Mouse (Mus musculus): ENCODE results near the gene Gm20388. TPM values are rescaled to one million over a fixed set of nuclear protein-coding genes. Genes with fewer than 3 reads are reported as not detected.

Gm20388 gene
- total RNA-seq, 2 experiments from 2014 or later: 6.8 to 7.8 TPM

DNA sequence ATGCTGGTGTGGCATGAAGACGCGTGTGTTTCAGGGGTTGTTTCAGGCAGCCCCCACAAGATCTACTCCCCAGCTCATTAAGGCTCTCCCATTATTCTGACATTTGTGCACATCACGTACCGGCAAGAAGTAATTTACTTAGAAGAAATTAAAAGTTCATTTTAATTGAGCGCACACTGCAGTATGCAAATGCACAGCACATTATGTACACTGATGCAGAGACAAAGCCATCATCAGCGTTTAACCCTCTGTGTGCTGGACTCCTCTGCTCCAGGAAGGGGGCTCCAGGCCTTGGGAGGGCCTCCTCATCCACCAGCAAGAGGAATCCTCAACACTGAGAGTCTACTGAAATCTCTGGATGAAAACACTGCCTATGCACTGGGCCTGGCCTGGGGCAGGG, 2827.2 kb downstream of the Gm20388 start:
- intact Hi-C loops (cut with DNase I): no loop called here
- no peak for DNase-seq

GRCm38 (mm10) chr8:122739102-122739725, 2828.6 kb downstream of the Gm20388 start:
- DNase-seq: no peak
- intact Hi-C loops (cut with DNase I): no loop called here

- intact Hi-C loops (cut with DNase I): no loop called here
- DNase-seq: no peak
These were observed 2831.8 kb downstream of the Gm20388 start for GRCm38 (mm10) chr8:122742471-122742870.

DNA sequence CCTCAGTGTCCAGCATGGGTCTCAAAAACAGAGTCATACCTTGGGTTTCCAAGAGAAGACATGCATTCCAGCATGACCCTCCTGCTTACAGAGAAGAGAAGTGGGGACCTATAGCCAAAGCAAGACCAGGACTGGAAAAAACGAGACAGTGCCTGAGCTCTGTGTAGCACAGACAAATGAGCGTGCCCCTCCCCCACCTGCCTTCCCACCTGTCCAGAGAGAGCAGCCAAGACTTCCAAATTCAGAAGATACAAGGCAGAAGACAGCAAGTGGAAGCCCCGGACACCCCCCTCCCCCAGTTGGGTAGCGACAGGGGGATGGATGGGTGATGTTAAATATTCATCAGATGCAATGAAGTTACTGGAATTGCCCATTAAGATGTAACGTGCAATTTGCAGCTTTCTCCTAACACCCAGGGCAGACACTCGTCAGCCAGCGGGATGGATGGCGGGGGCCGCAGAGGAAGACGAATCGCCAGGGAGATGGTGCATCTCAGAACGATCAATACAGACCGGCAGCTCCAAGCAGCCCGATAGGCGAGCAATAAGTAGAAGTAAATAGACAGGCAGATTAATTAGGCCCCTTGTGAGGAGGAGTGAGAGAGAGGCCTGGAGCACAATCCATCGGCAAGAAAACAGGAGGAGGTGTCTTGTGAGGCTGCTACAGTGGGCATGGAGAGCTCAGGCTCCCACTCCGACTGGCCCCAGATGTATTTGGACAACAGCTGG, 2834.5 kb downstream of the Gm20388 start:
- intact Hi-C loops (cut with DNase I): no loop called here
- DNase-seq: no peak

DNA sequence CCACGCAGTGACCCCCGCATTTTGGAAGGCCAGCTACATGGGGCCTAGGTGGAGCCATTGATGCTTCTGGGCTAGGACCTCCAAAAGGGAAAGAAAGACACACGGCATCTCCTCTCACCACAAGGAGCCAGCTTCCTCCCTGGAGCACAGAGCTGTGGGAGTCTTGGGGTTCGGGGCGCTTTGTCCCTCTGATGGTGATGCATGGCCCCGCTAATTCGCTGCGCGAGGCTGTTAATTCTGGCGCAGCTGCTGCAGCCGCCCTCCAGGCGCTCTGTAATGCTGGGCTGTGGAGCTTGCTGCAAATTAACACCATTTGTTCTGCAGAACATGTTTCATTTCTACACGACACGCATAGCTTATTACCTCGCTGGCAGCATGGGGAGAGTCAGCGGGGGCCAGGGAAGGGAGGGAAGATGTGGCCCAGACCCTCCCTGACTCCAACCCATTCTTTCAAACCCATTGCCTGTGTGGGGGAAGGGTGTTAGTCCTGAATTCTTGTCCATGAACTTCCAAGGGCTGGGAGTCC, 2835.2 kb downstream of the Gm20388 start:
- intact Hi-C loops (cut with DNase I): no loop called here
- no peak for DNase-seq

DNA sequence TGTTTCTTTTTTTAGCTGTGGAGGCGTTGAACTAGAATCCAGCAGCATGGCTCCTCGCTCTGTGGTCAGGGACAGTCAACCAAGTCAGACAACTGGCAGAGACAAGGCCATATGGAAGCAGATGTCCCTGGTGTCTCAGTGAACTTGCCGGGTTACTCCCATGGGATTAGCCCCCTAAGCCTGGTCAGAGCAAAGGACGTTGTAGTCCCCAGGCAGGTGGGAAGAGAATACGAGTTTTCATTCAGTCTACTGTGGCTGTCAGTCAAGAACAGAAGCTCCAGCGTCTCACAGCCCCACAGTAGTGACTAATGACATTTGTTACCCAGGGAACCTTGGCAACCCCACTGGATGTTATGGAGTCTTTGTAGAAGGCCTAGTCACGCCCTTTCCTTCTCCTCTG, 2835.8 kb downstream of the Gm20388 start:
- intact Hi-C loops (cut with DNase I): no loop called here
- no peak for DNase-seq

DNA sequence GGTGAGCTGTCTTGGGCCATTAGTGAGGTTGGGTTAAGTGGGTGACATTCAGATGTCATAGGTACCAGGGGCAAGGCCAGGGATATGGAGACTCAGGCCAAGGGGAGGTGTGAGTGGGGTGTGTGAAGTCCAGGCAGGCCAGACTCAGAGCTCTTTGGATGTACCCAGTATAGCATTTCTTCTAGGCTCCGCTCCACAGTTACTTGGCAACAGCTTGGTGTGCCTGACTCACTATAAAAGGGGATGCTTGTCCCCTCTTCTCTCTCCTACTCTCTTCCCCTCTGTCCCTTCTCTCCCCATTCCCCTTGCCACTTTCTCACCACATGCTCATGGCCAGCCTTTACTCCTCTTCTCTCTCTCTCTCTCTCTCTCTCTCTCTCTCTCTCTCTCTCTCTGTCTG, 2837.2 kb downstream of the Gm20388 start:
- DNase-seq: no peak
- intact Hi-C loops (cut with DNase I): no loop called here

- intact Hi-C loops (cut with DNase I): no loop called here
- no peak for DNase-seq
These were observed 2838.8 kb downstream of the Gm20388 start for GRCm38 (mm10) chr8:122749333-122749958.

GRCm38 (mm10) chr8:122751342-122751741, 2840.7 kb downstream of the Gm20388 start:
- intact Hi-C loops (cut with DNase I): no loop called here
- no peak for DNase-seq

DNA sequence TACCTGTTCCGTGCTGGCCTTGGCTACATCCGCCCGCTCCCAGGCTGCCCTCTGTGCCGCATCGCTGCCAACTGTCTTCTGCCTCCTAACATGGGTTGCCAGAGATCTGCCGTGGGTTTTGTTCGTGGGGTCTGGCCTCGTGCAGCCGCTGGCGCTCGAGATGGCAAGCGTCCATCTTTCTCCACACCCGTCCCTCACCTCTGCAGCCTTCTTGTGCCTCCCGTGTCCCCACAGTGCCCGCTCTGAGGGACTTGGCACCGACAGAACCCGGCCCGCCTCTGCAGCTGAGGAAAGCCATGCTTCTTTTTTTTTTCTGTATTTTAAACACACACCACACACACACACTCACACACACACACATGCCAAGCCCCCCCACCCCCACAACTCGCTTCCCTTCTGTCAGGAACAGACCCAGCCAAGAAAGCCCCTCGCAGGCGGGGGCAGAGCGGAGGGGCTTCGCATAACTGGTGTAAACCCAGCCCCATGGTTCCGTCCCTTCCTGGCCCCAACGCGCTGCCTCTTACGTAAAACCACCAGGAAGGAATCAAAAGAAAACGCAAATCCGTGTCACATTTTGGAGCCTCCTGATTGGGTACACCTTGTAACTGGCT, 2841.6 kb downstream of the Gm20388 start:
- intact Hi-C loops (cut with DNase I): no loop called here
- no peak for DNase-seq

DNA sequence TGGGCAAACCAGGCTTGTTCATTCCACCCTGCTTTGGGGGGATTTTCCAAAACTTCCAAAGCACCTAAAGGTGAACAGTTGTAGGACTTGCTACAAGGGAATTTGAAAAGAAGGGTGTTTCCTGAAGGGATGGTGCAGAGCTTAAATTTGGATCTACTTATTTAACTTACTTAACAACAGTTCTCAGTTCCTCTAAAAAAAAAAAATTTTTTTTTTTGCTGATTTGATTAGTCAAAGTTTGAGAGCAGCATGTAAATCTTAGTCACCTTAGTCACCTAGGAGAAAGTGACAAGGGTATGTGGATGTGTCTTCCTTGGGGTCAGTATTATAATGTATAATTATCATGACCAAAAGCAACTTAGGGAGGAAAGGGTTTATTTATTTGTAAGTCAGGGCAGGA, 2848.0 kb downstream of the Gm20388 start:
- intact Hi-C loops (cut with DNase I): no loop called here
- no peak for DNase-seq

DNA sequence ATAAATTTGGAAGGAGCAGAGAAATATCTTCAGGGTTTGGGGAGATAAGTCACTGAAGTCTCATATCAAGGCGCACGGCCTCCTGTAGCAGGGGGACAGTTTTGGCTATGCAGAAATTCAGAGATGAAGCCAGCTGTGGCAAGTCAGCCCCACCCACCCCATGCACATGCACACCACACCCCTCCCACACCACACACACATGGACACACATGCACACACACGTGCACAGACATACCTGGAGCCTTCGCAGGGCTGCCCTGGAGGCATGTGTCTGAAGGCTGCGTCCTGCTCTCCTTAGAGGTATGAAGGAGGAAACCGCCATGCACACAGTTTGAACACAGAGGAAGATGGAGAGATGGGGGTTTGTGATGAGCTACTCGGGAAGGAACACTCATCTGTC, 2849.5 kb downstream of the Gm20388 start:
- intact Hi-C loops (cut with DNase I): no loop called here
- no peak for DNase-seq

GRCm38 (mm10) chr8:122761109-122761508, 2850.5 kb downstream of the Gm20388 start:
- DNase-seq: no peak
- intact Hi-C loops (cut with DNase I): no loop called here

GRCm38 (mm10) chr8:122762731-122763266, 2852.2 kb downstream of the Gm20388 start:
- intact Hi-C loops (cut with DNase I): no loop called here
- DNase-seq: no peak

GRCm38 (mm10) chr8:122763267-122763738, 2852.7 kb downstream of the Gm20388 start:
- DNase-seq: peak in 1 of 2 experiments; percentile 34
- intact Hi-C loops (cut with DNase I): no loop called here

GRCm38 (mm10) chr8:122764790-122765474, 2854.3 kb downstream of the Gm20388 start:
- DNase-seq: no peak
- intact Hi-C loops (cut with DNase I): no loop called here

DNA sequence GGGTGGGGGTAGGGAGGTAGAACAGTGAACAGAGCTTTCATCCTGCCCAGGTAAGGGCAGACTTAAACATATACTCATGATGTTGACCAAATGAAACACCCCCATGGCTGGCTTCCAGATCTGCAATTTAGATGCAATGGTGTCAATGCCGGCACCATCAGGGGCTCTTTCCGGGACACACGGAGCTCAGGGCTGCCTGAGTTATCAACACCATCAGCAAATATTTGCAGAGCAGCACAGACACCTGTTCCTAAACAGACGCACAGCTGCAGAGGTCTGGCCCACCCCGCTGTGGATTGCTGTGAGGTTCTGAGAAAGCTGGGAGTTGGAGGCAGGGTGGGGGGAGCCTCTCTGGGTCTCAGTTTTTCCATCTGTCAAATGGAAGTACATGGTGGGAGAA, 2855.5 kb downstream of the Gm20388 start:
- intact Hi-C loops (cut with DNase I): no loop called here
- DNase-seq: no peak

- no peak for DNase-seq
- intact Hi-C loops (cut with DNase I): no loop called here
These were observed 2856.1 kb downstream of the Gm20388 start for GRCm38 (mm10) chr8:122766647-122767200.

- intact Hi-C loops (cut with DNase I): no loop called here
- no peak for DNase-seq
These were observed 2856.6 kb downstream of the Gm20388 start for GRCm38 (mm10) chr8:122767229-122767628.
